Mouse (Mus musculus) ES-CJ7 (cell line): ENCODE measurements around the gene Srpk2.
"Not testable (repeated sequence)": the region's sequence is repeated elsewhere in the genome, so short reads cannot be mapped to it uniquely, and the experiment has no call there.

ENCODE experiments used
- DNase-seq: peaks from one replicate; pipeline ENCODE4 v3.0.0; 2011; ENCODE audit warnings: low read depth, low spot score

Gene Srpk2

GRCm38 (mm10) chr5:23615586-23616269, 68.7 kb downstream of the Srpk2 start:
- DNase-seq, result no peak

GRCm38 (mm10) chr5:23612856-23613255, 71.6 kb downstream of the Srpk2 start:
- no peak for DNase-seq

- DNase-seq, result no peak
These were observed 80.2 kb downstream of the Srpk2 start for GRCm38 (mm10) chr5:23604036-23604705.

DNA sequence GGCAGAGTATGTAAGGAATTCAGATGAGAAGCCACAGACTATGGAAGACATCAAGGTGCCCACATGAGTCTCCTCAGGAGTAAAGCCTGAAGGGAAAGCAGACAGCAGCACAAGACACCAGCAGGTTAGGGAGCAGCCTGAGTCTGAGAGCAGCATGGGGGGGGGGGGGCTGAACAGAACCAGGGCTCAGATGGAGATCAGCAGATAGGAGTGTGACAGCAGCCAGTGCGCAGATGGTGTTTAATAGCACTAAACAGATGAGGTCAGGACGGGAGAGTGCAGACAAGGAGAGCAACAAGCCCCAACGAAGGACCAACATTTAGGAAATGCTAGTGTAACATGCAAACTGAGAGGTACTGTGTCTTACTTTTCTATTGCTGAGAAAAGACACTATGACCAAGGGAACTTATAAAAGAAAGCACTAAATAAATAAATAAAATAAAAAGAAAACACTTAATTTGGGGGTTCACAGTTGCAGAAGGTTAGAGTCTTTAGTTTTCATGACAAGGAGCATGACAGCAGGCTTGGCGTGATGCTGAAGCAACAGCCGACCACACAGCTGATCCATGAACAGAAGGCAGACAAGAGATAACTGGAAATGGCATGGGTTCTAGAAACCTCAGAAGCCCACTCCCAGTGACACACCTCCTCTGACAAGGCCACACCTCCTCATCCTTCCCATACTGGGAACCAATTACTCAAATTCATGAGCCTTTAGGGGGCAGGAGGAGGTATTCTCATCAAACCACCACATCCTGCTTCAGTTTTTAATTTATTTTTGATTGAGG, 84.5 kb downstream of the Srpk2 start:
- DNase-seq, result no peak

DNA sequence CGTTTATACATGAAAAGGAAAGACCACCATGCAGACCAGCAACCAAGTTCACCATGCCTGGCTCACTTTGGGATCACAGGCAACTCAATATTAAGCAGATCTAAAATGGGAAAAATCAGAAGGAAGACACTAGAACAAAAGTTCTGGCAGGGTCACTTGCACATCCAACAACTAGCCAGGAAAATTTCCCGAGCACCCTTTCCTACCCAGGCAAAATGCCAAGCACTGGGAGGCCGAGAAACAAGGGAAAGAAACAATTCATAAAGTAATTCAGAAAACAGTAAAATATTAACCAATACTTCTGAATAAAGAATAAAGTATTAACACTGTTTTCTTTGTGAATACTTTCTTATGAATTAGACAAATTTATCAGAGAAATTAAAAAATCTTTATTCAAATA, 85.2 kb downstream of the Srpk2 start:
- no peak for DNase-seq

DNA sequence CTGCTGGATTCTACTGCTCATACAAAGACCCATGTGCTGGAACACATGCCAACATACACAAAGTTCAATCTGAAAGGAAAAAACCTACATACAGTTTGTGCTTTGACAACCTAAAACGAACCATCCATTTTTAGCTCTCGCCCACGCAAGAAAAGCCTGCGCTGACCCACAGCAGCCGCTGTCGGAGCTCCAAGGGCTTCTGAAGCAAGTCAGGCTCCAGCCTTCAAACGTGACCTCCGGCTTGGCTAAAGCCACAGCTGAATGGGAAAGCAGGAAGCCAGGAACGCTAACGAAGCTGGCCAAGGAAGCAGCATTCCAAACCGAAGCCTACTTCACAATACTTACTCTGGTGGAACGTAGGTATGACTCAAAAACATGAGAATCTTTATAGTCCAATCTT, 85.9 kb downstream of the Srpk2 start:
- no peak for DNase-seq

DNA sequence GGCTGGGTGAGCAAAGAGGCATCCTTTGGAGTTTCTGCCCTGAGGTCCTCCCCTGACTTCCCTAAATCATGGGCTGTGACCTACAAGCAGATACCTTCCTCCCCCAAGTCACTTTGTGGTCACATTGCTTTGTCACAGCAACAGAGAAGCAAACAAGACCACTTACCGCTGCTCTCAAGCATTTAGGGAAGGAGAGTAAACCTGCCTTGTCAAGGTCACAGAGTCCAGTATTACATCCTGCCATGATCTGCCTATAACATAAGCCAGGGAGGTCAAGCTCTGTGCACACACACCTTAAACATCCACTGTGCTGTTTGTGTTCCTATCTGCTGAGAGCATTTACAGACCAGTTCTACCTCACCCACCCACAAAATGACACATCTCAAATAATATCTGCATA, 86.4 kb downstream of the Srpk2 start:
- peak; percentile 30 for DNase-seq

- DNase-seq, result no peak
These were observed 87.1 kb downstream of the Srpk2 start for GRCm38 (mm10) chr5:23597260-23597864.

DNA sequence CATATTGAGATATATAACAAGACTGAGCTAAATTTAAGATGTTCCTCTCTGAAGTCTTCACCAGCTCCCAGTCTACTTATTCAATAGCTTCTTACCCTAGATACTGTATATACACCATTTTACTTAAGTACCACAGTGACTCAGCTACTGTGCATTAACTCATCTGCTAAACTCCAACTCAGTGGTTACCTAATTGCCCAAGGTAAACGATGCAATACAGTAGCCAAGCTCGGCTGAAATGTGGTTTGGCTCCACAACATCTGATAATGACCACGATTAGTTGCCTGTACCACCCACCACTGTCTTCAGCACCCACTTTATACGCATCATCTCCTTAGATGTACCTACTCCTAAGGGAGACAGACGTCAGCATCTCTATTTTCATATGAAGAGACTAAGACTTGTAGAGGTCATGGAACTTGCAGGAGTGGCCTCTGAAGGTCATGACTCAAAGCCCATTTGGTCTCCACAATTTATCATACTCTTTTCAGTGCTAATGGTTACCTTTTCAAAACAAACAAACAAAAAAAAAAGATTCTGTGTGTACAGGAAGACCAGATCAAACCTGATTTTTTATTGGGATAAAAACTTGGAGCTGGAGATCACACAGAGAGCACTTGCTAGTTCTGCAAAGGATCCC, 88.0 kb downstream of the Srpk2 start:
- DNase-seq, result peak; percentile 64

DNA sequence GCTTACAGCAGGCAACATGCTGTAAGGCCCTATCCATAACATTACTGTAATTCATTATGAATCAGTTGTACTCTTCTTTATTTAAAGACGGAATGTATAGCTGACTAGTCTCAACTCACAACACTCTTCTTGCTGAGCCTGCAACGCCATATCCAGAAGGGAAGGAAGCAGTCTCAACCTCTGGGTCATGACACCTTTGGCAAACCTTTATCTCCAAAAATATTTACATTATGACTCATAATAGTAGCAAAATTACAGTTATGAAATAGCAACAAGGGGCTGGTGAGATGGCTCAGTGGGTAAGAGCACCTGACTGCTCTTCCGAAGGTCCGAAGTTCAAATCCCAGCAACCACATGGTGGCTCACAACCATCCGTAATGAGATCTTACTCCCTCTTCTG, 94.1 kb downstream of the Srpk2 start:
- DNase-seq, result not testable (repeated sequence)

DNA sequence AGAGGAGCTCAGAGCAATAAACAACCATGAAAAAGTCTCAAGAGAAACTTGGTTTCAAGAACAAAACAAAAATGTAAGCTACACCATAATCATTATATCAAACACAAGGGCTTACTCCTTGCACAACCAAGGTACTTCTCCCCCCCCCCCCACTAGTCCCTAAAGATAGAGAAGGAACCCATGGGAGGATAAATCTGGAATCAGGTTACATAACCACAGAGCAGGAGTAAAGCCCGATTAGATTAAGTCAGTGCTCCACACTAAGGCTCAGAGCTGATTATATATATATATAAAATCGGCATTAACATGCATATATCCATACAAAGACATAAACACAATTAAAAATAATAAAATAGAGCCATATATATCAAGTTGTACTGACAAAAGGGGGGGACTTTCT, 96.8 kb downstream of the Srpk2 start:
- DNase-seq, result no peak

DNA sequence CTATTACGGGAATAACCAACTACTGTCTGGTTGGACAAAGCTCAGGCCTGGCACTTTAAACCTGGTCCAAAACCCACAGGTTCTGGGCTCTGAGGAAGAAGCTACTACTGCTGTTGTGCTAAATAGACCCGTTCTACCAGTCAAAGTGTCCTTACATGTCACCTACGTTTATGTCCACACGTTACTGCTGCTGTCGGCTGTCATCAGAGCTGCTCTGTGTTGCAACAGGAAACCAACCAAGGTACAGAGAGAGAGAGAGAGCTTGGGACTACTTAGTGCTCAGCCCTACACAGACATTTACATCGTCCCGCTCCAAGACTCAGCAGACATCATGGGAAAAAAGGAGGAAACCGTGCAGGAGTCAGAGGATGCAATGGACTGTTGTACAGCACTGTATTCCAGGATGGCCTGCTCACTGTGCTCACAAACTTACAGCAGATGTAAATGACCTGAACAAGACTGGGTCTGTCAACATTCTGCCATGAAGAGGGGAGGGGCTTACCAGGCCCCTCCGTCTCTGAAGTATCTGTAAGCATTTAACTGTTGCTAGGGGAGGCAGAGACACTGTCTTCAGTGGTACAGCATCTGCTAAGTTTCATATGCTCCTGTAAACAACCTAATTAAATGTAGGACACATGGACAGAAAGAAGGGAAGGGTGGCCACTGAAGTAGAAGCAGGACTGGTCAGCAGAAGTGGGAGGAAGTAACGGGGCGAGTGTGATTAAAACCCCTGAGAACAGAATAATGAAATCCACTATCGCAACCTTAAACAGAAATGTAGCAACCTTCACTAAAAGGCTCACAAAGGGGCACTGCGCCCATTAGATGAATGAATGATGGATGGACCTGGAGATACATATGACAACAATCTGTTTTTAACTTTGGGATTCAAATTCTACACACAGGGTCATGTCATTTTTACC, 97.6 kb downstream of the Srpk2 start:
- no peak for DNase-seq

DNA sequence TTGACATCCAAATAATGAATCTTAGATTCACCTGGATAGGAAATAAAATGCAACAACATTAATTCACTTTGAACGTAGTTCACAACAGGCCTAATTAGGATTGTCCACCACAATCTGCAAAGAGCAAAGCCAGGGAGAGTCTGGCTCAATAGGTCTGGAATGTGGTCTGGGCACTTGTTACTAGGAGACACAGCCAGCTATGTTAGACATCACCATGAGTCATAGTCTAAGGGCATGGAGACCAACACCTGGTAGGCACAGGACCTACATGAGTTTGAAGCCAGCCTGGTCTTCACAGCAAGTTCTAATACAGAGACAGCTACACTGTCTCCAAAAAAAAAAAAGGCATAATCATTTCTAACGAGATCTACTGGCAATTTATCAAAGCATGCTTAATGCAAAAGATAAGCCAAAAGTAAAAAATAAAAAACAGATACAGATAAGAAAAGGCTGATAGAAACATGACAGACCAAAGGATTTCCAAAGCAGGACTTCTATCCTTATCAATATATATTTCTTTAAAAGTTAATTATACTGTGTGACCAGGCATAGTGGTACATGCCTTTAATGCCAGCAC, 102.8 kb downstream of the Srpk2 start:
- no peak for DNase-seq

- DNase-seq, result no peak
These were observed 105.1 kb downstream of the Srpk2 start for GRCm38 (mm10) chr5:23579120-23579880.

DNA sequence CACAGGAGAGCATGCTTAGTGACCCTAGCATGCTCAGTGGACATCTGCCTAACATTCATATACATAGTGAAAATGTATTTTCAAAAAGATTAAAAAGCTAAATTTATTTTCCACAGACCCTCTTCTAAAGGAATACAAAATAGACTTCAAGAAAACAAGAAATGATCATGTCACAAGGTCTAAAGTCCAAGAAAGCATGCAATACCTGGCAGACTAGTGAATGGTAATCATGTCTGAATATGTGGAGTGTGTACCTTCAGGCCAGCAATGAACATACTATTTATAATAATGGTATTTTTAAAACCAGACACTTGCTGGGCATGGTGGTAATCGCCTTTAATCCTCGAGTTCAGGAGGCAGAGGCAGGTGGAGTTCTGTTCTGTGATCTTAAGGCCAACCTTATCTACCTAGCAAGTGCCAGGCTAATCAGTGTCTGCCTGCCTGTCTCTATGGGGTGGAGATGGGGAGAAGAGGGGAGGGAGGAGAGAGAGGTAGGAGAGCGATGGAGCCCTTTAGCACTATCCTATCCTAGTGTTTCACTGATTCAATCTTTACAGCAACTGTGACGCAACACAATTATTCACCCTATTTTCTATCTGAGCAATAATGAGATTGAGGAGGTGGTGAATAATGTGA, 106.0 kb downstream of the Srpk2 start:
- no peak for DNase-seq

- DNase-seq, result no peak
These were observed 106.6 kb downstream of the Srpk2 start for GRCm38 (mm10) chr5:23577847-23578246.

GRCm38 (mm10) chr5:23576336-23577094, 107.9 kb downstream of the Srpk2 start:
- DNase-seq, result no peak

DNA sequence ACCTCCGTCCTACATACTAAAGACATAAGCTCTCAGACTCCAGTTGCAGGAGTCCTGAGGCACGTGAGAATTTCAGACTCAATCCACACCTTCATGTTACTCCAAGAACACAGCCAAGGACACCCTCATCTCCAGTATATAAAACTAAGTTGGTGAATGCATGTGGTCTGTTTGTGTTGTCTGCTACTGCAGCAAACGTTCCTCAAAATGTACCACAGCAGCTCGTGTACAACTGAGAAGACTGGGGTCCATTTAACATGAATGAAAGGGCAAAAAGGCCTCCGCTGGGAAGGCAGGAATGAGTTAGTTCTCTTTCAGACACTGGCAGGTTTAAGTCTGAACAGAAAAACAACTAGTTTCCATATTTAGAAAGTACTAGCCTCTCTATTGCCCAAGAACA, 110.5 kb downstream of the Srpk2 start:
- no peak for DNase-seq
